Mouse (Mus musculus) liver, adult 2 months (tissue): ENCODE results near the gene Fanca. TPM values are rescaled to one million over a fixed set of nuclear protein-coding genes. Genes with fewer than 3 reads are reported as not detected.

ENCODE experiments used
- DNase-seq: peaks from one replicate; pipeline ENCODE4 v3.0.0-alpha.2; 2011; ENCODE audit warnings: low read depth, low spot score; ENCODE audit errors: extremely low read depth
- H3K27ac ChIP-seq: fragments of 200-500 bp; replicated peaks from 2 replicates; pipeline ENCODE4 v1.5.1; 2012; ENCODE audit warnings: low read depth, mild to moderate bottlenecking, control low read depth, inconsistent platforms, low read length; ENCODE audit not compliant: insufficient read depth
- H3K27me3 ChIP-seq: fragments of 200-500 bp; 2 replicates; pipeline ENCODE4 v1.6.1; 2012; ENCODE audit warnings: mild to moderate bottlenecking, moderate library complexity, low read length, inconsistent platforms; ENCODE audit not compliant: control insufficient read depth, insufficient read depth
- H3K36me3 ChIP-seq: fragments of 200-500 bp; 2 replicates; pipeline ENCODE4 v1.6.1; 2012; ENCODE audit warnings: low read length, inconsistent platforms; ENCODE audit not compliant: control insufficient read depth, insufficient read depth
- H3K4me1 ChIP-seq: fragments of 200-500 bp; 2 replicates; pipeline ENCODE4 v1.6.1; 2011; ENCODE audit warnings: low read length; ENCODE audit not compliant: control insufficient read depth, insufficient read depth
- H3K4me3 ChIP-seq: fragments of 200-500 bp; 2 replicates; pipeline ENCODE4 v1.5.1; 2011; ENCODE audit warnings: low read depth, mild to moderate bottlenecking, control low read depth, low read length, moderate library complexity; ENCODE audit not compliant: insufficient read depth
- H3K79me2 ChIP-seq: fragments of 200-500 bp; 2 replicates; pipeline ENCODE4 v1.6.1; 2012; ENCODE audit warnings: inconsistent platforms, mild to moderate bottlenecking, low read length, moderate library complexity; ENCODE audit not compliant: control insufficient read depth, insufficient read depth
- H3K9ac ChIP-seq: fragments of 200-500 bp; 2 replicates; pipeline ENCODE4 v1.6.1; 2012; ENCODE audit warnings: low read depth, mild to moderate bottlenecking, control low read depth, inconsistent platforms, low read length
- CTCF ChIP-seq: fragments of 200-500 bp; IDR thresholded peaks from 2 replicates; pipeline ENCODE4 v1.5.1; 2011; ENCODE audit warnings: low read depth, low read length, control low read depth
- POLR2A ChIP-seq: fragments of 200-500 bp; IDR thresholded peaks from 2 replicates; pipeline ENCODE4 v1.6.1; 2011; ENCODE audit warnings: low read length, control low read depth; ENCODE audit not compliant: insufficient read depth; ENCODE audit errors: extremely low read depth
- WGBS: fragments of 180-500 bp; shearing (Covaris S2); methylation state at CpG from one replicate; pipeline ENCODE4 v1.1.7; 2018; 5-methylcytosine and 5-hydroxymethylcytosine counted together
- polyA plus RNA-seq: library from polyadenylated mRNA; depleted of rRNA; stranded (reverse); fragments of >200 nt; gene quantifications from 2 replicates; pipeline ENCODE4 v1.2.3, GENCODE M21; 2012
- total RNA-seq: library from RNA; depleted of rRNA; stranded (reverse); fragments of >200 nt; gene quantifications from 2 replicates; pipeline ENCODE4 v1.2.3, GENCODE M21; 2014

Gene Fanca
- total and polyA plus RNA-seq, 2 experiments: 1.1 to 1.8 TPM

GRCm38 (mm10) chr8:123342253-123342652 lies 23.9 kb upstream of the Fanca start:
- H3K27ac ChIP-seq: no peak overlapping the region
- no peaks in the 10 kb centered on the region for H3K4me1 ChIP-seq
- no peak overlapping the region for H3K4me3 ChIP-seq
- H3K27me3 ChIP-seq: no peaks in the 10 kb centered on the region
- H3K36me3 ChIP-seq: no peaks in the 10 kb centered on the region
- H3K79me2 ChIP-seq: no peaks in the 10 kb centered on the region
- no peak for DNase-seq
- no peak overlapping the region for H3K9ac ChIP-seq
- TF ChIP-seq CTCF: no peak
- no peak for TF ChIP-seq POLR2A
- 71% methylated on average over 8 of the region's 8 CpGs for WGBS

DNA sequence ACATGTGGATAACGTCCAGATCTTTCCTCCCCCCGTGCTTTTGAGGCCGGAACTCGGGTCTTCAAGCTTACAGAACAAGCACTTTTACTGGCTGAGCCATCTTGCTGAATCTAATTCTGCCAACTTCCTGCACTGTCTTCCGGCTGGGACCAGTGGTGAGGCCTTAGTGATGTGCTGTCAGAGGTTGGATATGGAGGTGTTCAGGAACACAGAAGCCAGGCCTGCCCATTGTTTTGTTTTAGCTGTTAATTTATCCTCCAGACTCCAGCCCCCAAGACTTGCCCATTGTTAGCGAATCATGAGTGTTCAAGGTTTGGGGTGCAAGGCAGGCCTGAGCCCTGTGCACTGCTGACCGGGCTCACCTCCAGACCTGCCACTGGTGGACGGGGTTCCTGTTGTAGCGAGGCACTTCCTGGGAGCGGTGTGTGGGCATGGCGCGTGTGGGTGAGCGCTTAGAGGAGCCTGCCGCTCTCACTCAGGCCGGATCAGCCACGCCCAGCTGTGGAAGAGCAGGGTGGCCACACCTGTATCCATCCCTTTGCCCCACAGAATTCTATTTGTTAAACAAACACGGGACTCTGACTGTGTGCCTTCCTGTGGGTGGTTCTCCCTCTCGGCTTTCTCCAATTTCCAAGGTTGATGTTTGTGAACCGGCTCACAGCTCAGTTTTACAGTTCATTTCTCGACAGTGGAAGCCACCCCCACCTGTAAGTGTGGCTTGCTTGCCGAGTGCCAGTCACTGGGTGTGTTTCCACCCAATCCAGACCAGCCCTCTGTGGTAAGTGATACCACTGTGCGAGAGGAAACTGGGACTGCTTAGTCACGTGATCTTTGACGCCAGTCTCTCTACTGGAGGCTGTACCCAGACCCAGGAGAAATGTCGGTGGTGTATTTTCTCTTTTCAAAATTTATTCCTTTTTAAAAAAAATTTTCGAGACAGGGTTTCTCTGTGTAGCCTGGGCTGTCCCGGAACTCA lies 23.0 kb upstream of the Fanca start:
- TF ChIP-seq CTCF (no peak), POLR2A (no peak)
- H3K27me3 ChIP-seq: no peaks in the 10 kb centered on the region
- H3K9ac ChIP-seq: no peak overlapping the region
- no peak overlapping the region for H3K27ac ChIP-seq
- H3K4me3 ChIP-seq: no peak overlapping the region
- 49% methylated on average over 27 of the region's 27 CpGs for WGBS
- no peaks in the 10 kb centered on the region for H3K79me2 ChIP-seq
- no peaks in the 10 kb centered on the region for H3K36me3 ChIP-seq
- no peaks in the 10 kb centered on the region for H3K4me1 ChIP-seq
- no peak for DNase-seq

DNA sequence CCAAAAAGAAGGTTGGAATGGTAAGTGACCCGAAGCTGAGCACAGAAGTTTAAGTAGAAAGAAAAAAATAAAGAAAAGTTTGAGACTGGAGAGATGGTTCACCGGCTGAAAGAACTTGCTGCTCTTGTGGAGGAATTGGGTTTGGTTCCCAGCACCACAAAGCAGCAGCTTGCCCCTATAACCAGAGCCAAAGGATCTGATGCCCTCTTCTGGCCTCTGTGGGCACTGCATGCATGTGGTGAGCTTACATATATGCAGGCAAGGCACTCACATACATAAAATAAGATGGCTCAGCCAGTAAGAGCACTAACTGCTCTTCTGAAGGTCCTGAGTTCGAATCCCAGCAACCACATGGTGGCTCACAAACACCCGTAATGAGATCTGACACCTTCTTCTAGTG lies 21.7 kb upstream of the Fanca start:
- no peak overlapping the region for H3K27ac ChIP-seq
- TF ChIP-seq POLR2A (no peak), CTCF (peak; percentile 34; the same call in 1 of the 2 replicates)

GRCm38 (mm10) chr8:123337475-123337874 lies 19.1 kb upstream of the Fanca start:
- Histone ChIP-seq H3K79me2 (no peaks in the 10 kb centered on the region), H3K36me3 (no peaks in the 10 kb centered on the region), H3K27me3 (peaks cover 4% of the 10 kb centered on the region; the same call in 1 of the 2 replicates), H3K27ac (no peak overlapping the region), H3K9ac (no peak overlapping the region), H3K4me1 (no peaks in the 10 kb centered on the region), H3K4me3 (no peak overlapping the region)
- DNase-seq: no peak
- WGBS: 67% methylated on average over 3 of the region's 3 CpGs
- TF ChIP-seq CTCF (no peak), POLR2A (no peak)

More for the DNA sequence above, 21.7 kb upstream of the Fanca start:
- Histone ChIP-seq H3K4me1 (no peaks in the 10 kb centered on the region), H3K27me3 (no peaks in the 10 kb centered on the region), H3K9ac (no peak overlapping the region), H3K79me2 (no peaks in the 10 kb centered on the region), H3K36me3 (no peaks in the 10 kb centered on the region), H3K4me3 (no peak overlapping the region)
- 98% methylated on average over 4 of the region's 4 CpGs for WGBS
- DNase-seq: no peak

GRCm38 (mm10) chr8:123334467-123334866 lies 16.1 kb upstream of the Fanca start:
- WGBS: 24% methylated on average over 1 of the region's 1 CpGs
- no peak overlapping the region for H3K4me3 ChIP-seq
- H3K27ac ChIP-seq: no peak overlapping the region
- H3K27me3 ChIP-seq: peaks cover 4% of the 10 kb centered on the region; the same call in 1 of the 2 replicates
- DNase-seq: peak; percentile 23
- H3K9ac ChIP-seq: no peak overlapping the region
- TF ChIP-seq CTCF (no peak), POLR2A (no peak)
- H3K36me3 ChIP-seq: no peaks in the 10 kb centered on the region
- H3K4me1 ChIP-seq: no peaks in the 10 kb centered on the region
- no peaks in the 10 kb centered on the region for H3K79me2 ChIP-seq

GRCm38 (mm10) chr8:123333864-123334263 lies 15.5 kb upstream of the Fanca start:
- Histone ChIP-seq H3K79me2 (no peaks in the 10 kb centered on the region), H3K36me3 (no peaks in the 10 kb centered on the region), H3K27ac (no peak overlapping the region), H3K9ac (no peak overlapping the region), H3K27me3 (peaks cover 4% of the 10 kb centered on the region; the same call in 1 of the 2 replicates), H3K4me1 (no peaks in the 10 kb centered on the region), H3K4me3 (no peak overlapping the region)
- TF ChIP-seq CTCF: no peak
- TF ChIP-seq POLR2A: no peak
- DNase-seq: no peak
- 36% methylated on average over 7 of the region's 7 CpGs for WGBS
